Mouse (Mus musculus) monocyte, adult 2 months (primary cell): Measurements from ENCODE around the gene Ppp6r2.

Experiments used
- DNase-seq, 2 experiments: peaks; one replicate each; pipeline ENCODE4 v3.0.0; 2022; ENCODE audit warnings: low spot score in 2 of 2, low read depth in 1 of 2

The Ppp6r2 gene

DNA sequence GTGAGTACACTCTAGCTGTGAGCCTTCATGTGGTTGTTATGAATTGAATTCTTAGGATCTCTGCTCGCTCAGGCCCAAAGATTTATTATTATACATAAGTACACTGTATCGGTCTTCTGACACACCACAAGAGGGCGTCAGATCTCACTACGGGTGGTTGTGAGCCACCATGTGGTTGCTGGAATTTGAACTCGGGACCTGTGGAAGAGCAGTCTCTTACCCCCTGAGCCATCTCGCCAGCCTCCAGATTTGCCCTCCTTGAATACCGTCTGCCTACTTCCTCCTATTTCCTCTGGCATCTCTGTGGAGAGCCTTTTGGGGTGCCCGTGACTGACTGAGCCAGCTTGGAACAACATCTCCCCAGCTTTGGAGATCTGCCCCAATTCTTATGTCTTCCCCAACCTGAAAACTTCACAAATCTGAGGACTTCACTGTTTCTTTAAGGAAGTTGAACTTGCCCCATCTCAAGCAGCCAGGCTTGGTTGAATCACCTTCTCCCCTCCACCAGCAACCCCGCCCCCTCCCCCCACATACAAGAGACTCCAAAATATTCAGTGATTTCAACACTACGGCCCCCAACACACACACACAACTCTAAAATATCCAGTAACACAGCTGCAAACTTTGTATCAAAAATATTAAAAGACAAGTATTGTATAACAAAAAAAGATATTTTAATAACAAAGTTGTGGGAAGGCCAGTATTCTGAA is 29.6 kb upstream of the Ppp6r2 start:
- no peak for DNase-seq

DNA sequence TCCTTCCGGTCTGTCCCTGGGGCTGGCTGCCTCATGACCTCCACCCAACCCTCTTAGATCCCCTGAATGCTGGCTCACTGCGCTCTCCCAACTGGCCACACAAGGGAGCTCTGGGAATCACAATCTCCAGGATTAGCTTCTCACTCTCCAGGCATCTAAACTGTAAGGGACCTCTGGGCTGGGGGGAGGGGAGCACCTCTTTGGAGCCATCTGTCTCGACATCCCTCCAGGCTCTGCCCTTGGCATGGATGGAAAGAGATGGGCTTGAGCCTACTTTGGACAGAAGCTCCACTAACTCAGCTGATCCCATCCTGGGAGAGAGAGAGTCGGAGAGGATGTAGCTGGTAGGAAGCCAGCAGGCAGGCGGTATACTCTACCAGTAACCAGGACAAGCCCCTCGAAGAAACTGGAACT is 29.0 kb upstream of the Ppp6r2 start:
- DNase-seq: no peak

DNA sequence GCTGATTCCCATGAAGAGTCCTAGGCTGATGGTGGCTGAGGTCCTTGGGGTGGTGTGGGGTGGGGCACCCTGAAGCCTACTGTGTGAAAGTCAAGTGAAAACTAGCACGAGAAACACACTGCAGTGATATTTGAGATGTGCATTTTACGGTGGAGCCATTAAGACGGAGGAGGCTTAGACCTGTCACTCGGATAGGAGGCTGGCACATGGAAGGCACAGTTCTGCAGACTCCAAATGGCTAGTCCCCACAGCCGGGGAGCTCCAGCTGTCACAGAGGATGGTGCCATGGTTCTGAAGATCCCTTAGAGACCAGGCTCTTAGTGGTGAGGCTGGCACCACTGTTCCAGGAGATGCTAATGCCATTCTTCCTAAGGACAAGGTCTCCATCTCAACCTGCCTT is 28.5 kb upstream of the Ppp6r2 start:
- DNase-seq: no peak

DNA sequence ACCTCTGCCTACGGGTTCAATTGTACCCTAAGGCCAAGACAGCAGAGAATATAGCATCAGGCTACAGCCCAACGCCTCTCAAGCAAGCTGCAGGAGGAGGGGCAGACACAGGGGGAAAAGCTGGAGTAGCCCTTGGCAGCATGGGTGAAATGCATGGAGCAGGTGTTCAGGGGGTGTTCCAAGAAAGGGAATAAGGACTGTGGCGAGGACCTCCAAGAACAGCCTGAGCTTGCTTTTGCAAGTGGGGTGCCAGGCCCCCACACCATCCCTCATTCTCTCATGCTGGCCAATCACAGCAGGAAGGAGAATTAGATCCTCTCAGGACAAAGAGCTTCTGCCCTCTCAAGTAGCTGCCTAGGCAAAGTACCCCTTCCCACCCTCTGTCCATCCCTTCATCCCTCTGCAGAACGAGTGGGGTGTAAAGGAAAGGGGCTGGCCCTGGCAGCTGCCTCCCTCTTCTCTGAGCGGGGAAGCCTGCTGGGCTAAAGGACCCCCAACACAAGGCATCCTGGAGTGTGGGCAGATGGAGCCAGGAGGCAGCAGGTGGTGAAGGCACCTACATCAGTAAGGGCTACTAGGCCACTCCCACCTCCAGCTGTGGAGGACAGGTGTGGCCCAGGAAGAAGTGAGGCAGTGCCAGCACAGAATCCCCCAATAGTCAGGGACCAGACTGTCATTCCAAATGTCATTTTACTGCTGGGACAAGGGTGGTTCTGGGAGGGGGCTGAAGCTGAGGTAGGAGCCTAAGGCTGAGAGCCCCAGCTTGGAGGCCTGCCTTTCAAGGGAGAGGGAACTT is 27.0 kb upstream of the Ppp6r2 start:
- no peak for DNase-seq

DNA sequence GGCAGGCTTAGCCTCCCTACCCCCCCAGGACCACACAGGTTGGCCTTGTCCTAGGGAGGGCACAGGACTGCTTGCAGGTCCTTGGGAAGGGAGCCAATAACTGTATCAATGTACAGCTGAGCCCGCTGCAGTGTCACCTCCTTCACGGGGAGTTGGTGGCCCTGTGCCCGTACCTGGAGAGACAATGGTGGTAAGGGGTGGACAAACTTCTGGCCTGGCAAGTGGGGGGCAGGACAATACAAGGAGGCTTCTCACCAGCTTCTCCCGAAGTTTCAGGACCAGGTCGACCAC is 26.5 kb upstream of the Ppp6r2 start:
- DNase-seq: no peak

DNA sequence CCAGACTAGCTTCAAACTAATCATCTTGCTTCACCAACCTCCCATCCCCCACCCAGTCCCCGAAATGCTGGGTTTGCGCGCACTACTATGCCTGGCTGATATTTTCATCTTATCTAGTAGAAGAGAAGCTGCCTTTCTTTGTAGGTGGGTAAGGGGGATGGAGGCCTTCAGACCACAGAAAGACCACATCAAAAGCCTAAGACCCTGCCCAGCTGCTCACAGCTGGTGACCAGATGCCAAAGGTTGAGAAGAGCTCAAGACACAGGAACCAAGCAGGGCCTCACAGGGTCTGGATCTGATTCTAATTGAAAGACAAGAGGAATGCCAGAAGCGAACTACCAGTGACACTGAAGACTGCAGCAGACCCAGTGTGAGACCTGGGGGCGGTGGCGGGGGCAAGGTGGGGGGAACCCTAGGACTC is 16.1 kb upstream of the Ppp6r2 start:
- DNase-seq: no peak

DNA sequence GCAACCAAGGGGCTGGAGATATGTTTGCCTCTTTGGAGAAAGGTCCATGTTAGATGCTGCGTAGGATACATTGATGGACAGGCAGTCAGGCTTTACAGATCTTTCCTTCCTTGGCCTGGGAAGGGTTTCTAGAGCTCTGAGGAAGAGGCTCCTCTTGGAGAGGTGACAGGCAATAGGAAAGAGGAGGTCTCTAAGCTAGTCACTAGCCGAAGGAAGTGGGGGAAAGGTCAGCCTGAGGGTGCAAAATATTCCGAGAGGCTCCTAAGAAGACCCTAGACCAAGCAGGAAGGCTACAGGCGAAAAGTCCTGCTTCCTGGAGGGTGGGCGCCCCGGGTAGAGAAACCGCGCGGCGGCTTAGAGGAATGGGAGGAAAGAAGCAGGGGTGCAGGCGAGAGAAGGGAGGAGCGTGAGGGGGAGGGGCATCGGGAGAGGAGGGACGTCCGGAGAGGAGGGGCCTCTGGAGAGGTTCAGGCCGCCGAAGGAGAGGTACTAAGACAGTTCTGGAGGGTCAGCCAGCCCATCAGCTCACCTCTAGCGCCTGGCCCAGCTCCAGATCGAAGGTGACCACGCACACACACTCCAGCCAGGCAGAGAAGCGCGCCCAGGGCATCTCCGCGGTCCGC is 15.6 kb upstream of the Ppp6r2 start:
- DNase-seq: peak in 1 of 2 experiments; percentile 70

DNA sequence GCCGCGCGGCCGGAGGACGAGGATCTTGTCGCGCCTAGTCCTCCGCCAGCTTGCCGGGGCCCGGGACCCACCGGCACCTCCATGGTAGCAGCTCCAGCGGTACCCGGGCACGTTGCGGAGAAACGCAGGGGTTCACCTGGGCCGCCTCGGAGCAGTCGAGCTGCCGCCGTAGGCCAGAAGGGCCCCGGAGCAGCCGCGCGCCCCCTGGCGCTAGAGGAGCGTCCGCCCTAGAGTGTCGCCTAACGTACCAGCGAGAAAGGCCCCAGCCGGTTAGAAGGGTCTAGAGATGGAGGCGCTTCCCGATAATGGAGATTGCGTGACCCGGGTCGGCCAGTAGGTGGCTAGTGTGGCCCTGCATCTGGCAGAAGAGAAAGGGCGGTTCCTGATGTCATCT is 15.0 kb upstream of the Ppp6r2 start, which contains the start of gene Dennd6b:
Gene Dennd6b, minus strand, starts transcription at position 184 of the 394 bp plus-strand sequence.
- peak; percentile 94 to 95 for DNase-seq

DNA sequence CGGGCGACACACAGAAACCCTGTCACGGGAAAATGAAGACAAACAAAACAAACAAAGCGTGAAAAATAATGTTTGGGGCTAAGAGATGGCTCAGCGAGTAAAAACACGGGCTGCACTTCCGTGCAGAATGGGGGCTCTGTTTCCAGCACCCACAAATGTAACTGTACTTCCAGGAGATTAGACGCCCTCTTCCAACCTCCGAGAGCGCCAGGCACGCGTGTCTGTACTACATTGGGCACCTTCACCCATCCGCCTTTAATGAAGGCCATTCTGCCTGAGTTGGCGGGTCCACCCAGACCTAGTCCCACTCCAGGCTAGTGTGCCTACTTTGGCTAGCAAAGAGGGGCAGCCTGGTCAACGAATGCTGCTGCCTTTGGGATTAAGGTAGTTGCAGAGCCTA is 14.3 kb upstream of the Ppp6r2 start:
- DNase-seq: no peak

DNA sequence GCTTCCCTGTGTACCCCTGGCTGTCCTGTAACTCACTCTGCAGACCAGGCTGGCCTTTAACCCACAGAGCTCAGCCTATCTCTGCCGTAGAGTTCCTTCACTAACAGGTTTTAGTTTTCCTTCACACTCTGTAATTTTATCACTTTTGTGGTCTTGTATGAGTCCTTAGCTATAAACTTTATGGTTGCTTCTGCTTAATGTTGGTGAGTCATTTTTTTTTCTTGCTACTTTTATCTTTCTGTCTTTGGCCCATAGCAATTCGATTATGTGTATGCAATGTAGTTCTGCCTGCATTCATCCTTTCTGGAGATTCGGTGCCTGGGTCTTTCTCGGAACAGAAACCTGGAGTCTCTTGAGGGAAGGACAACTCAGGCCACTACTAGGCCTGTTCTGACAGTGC is 3.9 kb upstream of the Ppp6r2 start:
- no peak for DNase-seq

DNA sequence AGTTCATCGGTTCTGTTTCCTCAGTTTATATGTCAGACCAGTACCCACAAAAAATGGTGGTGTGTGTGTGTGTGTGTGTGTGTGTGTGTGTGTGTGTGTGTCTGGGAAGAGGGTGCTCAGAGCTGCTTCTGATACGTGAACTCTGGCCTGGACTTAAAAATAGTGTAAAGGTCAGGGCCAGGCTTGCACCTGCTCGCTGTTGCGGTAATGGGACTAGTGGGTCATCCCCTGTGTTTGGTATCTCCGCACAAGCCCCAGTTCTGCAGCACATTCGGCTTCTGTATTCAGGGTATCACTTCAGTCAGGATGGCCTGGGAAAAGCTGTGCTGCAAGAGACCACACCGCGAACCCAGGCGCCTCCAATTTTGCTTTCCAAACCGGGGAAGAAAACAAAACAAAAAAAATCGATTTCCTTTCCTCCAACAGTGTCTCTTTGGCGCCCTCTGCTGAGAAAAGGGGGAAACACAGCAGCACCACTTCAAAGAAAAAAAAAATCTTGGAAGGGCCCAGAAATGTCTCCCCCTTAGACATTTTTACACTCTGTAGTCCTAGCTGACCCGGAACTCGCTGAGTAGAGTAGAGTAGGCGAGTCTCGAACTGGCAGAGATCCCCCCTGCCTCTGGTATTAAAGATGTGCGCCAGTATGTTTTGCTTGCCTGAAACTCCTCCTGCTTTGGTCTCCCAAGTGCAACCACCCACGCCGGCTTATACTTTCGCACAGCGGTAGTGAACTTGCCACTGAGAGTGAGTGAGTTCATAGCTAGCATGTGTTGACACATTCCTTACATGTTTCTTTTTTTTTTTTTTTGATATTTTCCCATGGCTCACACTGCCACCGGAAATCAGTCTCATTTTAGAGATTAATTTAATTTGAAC is 1.2 kb upstream of the Ppp6r2 start:
- DNase-seq: peak; percentile 34 to 81

DNA sequence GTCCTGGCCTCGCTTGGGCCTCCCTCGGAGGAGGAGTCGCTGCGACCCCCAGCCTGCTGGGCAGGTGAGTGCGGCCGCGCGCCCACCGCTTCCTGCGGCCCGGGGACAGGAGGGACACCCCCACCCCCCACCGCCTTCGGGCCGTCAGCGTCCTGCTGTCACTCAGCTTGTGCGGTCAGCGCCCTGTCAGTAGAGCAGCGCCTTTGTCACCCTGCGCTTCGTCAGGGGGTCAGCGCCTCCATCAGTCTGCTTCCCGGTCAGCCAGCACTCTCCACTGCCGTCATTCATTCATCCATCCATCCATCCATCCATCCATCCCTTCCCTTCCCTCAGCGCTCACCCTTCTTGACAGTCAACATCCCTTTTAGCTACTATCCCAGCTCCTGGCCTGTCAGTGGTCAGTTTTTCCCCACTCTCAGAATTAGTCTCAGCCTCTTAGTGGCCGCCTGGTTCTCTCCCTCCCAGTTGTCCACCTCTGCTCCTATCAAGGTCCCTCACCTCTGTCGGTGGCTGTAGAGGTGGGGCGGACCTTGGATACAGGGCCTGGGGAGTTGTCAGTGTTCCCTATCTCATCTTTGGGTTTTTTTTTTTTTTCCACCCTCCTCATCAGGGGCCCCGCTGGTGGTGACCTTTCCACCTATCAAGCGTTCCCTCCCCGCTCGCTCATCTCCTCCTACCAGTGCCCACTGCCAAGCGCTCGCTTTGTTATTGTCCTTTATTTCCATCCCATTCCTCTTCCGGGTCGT is 536 bp downstream of the Ppp6r2 start:
- DNase-seq: no peak

DNA sequence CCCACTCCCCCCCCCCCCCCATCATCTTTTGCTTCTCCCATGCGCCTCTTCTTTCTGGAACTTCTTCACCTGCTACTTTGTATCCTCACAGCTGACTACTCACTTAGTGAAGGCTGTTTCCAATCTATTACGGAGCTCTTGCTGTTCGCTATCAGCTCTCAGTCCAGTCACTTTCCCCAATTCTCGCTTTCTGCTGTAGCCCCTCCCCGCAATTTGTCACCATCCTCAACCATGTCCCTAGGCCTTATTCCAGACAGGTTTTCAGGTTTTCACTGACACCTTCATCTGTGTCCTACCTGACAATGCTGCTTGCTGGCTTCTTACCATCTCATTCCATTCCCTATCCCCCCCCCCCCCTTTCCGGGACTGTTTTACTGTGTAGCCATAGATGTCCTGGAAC is 1.1 kb downstream of the Ppp6r2 start:
- DNase-seq: no peak

DNA sequence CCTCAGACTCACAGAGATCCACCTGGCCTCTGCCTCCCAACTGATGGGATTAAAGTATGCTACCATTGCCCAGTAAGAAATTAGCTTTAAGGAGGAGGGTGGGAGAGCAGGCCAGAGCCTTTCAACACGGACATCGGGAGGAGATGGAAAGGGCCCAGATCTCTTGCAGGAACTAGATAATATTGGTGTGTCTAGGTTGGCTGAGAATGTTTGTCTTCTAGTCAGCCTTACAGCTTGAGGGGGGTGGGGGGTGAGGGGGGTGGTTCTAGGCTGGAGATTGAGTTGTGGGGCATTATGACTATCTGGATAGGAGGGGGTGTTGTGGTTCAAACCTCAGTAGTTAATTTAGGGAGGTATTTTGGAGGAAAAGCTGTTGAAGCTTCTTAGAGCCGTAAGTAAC is 2.2 kb downstream of the Ppp6r2 start:
- no peak for DNase-seq

DNA sequence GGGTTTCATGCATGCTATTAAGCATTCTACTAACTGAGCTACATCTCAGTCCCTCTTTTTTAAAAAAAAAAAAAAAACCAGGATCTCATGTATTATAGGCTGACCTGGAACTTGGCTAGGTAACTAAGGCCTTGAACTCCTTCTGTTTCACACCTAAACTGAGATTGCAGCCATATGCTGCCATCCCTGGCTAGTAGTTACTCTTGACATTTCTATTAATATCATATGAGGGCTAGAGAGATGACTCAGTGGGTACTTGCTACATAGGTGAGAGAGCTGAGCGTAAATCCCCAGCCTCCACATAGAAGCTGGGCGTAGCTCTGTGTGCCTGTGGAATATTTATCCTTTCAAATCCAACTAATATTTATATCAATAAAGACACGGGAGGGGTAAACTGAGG is 3.6 kb downstream of the Ppp6r2 start:
- DNase-seq: no peak

DNA sequence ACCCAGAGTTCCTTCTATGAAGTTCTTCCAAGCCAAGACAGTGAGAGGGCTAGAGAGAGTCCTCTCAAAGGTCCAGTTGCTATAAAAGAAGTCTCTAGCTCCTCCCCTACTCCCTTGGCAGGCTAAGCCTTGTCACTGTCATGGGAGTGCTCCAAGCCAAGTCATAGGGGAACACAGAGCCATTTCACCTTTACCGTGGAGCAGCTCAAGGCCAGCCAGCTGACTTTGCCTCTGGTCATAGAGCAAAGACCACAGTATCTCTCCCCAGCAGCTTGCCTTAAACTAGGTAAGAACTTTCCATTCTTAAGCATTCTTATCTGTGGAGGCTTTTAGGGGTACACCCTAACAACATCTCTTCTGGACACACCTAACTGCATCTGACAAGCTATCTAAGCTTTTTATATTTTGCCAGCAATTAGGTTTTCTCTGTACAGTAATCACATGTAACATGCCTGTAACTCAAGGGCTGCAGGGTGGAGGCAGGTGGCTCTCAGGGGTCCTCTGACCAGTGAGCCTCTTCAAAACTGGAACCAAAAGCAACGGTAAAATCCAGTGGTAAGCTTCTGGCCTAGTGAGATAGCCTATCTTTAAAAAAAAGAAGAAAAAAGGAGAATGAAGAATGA is 4.4 kb downstream of the Ppp6r2 start:
- no peak for DNase-seq

DNA sequence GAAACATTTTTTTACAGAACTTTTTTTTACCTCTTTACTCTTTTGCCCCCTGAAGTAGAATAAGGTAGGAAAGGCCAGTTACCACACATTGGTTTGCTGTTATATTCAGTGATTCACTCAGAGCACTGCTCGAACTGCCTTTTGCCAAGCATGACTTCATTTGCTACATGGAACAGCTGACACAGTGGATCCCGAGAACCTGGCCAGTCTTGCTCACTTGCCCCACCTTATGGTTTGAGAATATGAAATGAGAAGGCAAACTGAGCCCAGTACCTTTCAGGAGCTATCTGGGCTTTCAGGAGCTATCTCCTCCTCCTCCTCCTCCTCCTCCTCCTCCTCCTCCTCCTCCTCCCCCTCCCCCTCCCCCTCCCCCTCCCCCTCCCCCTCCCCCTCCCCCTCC is 22.2 kb downstream of the Ppp6r2 start:
- DNase-seq: no peak

DNA sequence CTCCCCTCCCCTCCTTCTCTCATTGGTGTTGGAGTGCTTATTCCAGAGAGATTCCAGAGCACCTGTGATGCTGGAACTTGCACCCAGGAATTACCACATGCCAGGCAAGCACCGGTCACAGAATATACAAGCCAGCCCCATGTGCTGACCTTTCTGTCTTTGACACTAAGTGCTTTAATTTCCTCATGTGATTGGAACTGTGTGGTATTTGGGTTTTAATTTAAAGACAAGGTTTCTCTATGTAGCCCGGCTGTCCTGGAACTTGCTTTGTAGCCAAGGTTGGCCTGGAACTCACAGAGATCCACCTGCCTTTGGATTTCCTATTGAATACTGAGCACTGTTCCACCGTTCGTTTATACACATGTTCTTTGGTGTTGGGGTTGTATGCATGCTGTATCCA is 22.7 kb downstream of the Ppp6r2 start:
- no peak for DNase-seq

DNA sequence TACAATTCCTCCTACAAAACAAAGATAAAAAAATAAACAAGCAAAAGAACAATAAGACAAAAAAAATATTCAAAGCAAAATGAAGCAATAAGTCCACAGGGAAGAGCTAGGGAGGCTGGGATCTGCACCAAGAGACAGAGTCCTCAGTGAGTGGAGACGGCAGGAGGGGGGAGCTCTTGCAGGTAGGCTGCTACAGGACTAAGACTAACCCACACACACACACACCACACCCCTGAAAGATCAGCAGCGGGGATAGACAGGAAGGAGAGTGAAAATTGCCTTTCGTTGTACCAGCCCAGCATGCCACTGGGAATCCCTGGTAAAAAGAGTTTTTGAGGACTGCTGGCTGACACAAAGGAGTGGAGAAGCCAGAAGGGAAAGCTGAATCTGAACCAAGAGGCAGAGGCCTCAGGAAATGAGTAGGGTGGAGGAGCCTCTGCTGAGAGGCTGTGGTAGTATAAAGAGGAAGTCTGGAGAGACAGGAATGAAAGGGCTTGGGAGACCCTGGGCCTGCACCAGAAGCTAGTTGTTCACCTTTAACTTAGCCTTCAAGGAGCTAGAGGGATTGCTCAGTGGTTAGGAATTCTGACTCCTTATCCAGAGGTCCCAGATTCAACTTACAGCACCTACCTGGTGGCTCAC is 28.5 kb downstream of the Ppp6r2 start:
- no peak for DNase-seq

DNA sequence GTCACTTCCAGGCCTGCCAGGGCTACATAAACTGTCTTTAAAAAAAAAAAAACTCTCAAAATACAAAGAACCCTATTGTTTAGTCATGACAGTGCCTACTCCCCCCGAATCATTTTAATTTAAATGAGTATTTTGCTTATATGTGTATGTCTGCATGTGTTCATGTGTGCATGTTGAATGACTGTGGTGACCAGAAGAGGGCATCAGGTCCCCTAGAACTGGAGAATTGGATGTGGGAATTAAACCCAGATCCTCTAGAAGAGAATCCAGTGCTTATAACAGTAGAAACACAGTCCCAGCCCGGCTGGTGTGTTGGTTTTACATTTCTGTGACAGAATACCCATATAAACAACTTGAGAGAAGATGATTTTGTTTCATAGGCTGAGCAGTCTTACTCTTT is 29.7 kb downstream of the Ppp6r2 start:
- DNase-seq: no peak
